Mouse (Mus musculus) kidney, adult 10 weeks (tissue): ENCODE measurements around the gene Duxbl2. TPM values are rescaled to one million over a fixed set of nuclear protein-coding genes. Genes with fewer than 3 reads are reported as not detected.

Experiments
- polyA plus RNA-seq: library from polyadenylated mRNA; stranded (reverse); fragments of 350-450 nt; fragmentation: Illumina TruSeq; extraction: RNeasy Lipid Tissue Mini Kit (QIAGEN cat#74804); gene quantifications from one replicate; pipeline ENCODE4 v1.2.3, GENCODE M21; 2014; ENCODE audit warnings: low read depth, low replicate concordance

Duxbl2 gene
- polyA plus RNA-seq, result not detected

GRCm38 (mm10) chr14:26118150-26118549, at the start of gene Duxbl2:
TSS of gene Duxbl2 (plus strand) at chr14:26118349.

GRCm38 (mm10) chr14:26081216-26081615, 36.9 kb upstream of the Duxbl2 start, which contains the start of gene Cphx2:
TSS of gene Cphx2 (plus strand) at chr14:26081516.

GRCm38 (mm10) chr14:26081997-26082396, 36.2 kb upstream of the Duxbl2 start, which contains the start of gene Cphx3:
TSS of gene Cphx3 (plus strand) at chr14:26082297.

Other genes starting within 250 kb of the Duxbl2 start
- not detected for gene Plac9a, start 215.2 kb upstream of the Duxbl2 start, polyA plus RNA-seq
- 54.1 TPM for gene Tmem254a, start 190.7 kb upstream of the Duxbl2 start, polyA plus RNA-seq
- 0.81 TPM for gene Cphx1, start 180.0 kb upstream of the Duxbl2 start, polyA plus RNA-seq
- not detected for gene Duxbl1, start 139.8 kb upstream of the Duxbl2 start, polyA plus RNA-seq
- gene Gm9780, start 75.6 kb upstream of the Duxbl2 start, polyA plus RNA-seq, result 3.8 TPM
- gene Tmem254c, start 51.0 kb upstream of the Duxbl2 start, polyA plus RNA-seq, result not detected
- gene Cphx2, start 36.8 kb upstream of the Duxbl2 start, polyA plus RNA-seq, result not detected
- gene Cphx3, start 36.1 kb upstream of the Duxbl2 start, polyA plus RNA-seq, result not detected
- not detected for gene Plac9b, start 64.1 kb downstream of the Duxbl2 start, polyA plus RNA-seq
- gene Tmem254b, start 88.7 kb downstream of the Duxbl2 start, polyA plus RNA-seq, result 200 TPM
- gene Duxbl3, start 139.6 kb downstream of the Duxbl2 start, polyA plus RNA-seq, result not detected